Mouse (Mus musculus): Measurements from ENCODE around the gene Paf1.

Paf1 gene

GRCm38 (mm10) chr7:28370977-28371513, 21.7 kb upstream of the Paf1 start:
- DNase-seq (ENCODE audit: low read depth, low spot score): no peak

- no peak for DNase-seq (ENCODE audit: low read depth, low spot score)
Observed at GRCm38 (mm10) chr7:28371514-28371989, 21.2 kb upstream of the Paf1 start.

GRCm38 (mm10) chr7:28372251-28373108, 20.3 kb upstream of the Paf1 start, which contains the start of gene Plekhg2:
Gene Plekhg2 (minus strand): TSS chr7:28372599.
- DNase-seq (ENCODE audit: low read depth, low spot score): peak; percentile 100

DNA sequence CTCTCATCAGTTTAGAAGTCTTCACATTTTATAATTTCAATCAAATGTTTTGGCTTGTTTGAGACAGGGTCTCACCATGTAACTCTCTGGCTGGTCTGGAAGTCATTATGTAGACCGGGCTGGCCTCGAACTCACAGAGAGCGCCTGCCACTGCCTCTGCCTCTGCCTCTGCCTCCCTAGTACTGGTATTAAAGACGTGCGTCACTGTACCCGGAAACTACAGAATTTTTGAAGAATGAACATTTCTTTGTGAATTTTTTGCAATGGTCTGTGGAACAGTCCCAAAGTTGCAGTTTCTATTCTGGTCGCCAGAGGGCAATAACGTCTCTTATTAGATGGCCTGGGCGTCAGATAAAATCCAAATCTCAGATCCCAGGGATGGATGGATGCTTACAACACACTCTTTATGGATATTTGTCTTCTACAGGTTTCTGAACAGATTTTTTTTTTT, 19.6 kb upstream of the Paf1 start:
- DNase-seq (ENCODE audit: low read depth, low spot score): peak; percentile 91

- DNase-seq (ENCODE audit: low read depth, low spot score): no peak
Observed at GRCm38 (mm10) chr7:28373891-28374495, 18.8 kb upstream of the Paf1 start.

GRCm38 (mm10) chr7:28374647-28375046, 18.1 kb upstream of the Paf1 start:
- DNase-seq (ENCODE audit: low read depth, low spot score): no peak

DNA sequence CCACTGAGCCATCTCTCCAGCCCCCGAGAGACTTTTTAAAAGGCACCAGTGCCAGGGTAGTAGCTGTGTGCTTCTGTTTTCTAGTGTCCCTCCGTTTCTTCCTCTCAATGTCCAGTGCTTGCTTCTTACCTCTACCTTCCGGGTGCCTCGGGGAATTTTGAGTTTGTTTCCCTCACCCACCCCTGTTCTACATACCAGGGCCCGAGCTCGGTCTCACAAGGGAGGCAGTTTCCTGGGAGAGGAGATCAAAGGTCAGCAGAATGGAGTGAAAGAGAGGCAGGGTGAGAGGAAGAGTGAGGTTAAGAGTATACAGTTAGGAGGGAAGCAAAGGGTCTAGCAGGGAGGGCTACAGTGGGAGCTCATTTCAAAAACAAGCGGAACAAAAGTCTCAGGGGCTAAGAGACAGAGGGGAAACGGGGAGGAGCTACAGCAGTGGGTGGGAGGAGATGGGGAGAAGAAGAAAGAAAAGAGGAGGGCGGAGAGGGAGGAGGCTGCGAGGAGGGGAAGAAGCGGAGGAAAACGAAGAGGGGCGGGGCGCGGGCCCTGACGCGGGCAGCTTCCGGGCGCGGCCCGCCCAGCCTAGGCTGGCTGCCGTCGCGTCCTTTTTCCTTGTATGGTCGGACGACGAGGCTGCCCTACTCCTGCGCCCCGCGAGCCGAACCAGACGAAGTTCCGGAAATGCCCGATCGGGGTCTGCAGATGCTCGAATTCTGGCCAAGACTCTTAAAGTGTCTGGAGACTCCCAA, 17.4 kb upstream of the Paf1 start:
- DNase-seq (ENCODE audit: low read depth, low spot score): peak; percentile 96

GRCm38 (mm10) chr7:28376011-28376771, 16.6 kb upstream of the Paf1 start:
- peak; percentile 86 for DNase-seq (ENCODE audit: low read depth, low spot score)

GRCm38 (mm10) chr7:28377190-28378065, 15.3 kb upstream of the Paf1 start:
- DNase-seq (ENCODE audit: low read depth, low spot score): no peak

- DNase-seq (ENCODE audit: low read depth, low spot score): no peak
Observed at GRCm38 (mm10) chr7:28378066-28378690, 14.6 kb upstream of the Paf1 start.

GRCm38 (mm10) chr7:28378769-28379651, 13.7 kb upstream of the Paf1 start:
- peak; percentile 97 for DNase-seq (ENCODE audit: low read depth, low spot score)

DNA sequence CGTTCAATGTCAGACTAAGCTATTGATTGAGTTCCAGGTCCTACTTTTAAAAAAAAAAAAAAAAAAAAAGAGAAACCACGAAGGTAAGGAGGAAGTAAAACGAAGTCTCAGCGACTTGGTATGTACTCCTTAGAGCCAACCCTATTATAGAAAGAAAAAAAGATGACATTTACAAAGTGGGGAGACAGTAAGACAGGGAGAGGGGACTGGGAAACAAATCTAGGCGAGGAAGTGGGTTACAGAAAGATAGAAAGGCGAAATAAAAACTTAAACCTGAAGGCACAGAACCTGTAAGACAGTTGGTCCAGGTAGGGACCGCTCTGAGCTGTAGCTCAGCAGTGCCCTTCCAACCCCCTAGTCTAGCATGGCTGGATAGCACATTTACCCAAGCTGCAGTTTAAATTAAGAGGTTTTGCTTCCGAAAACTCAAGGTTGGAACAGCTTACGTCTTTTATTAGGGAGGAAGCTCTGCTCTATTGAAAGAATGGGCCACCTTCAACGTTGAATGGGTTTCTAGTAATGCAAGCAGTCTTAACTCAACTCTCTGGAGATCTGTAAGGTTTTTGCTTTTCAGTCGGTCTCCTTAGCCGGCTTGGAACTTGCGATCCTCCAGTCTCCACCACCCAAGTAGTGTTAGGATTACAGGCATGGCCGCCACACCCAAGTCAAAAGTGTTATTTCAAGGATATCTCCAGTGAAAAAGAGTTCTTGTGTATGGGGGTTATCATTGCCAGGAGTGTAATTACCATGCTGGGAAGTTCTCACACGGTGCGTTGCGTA, 12.3 kb upstream of the Paf1 start, which contains the start of gene Zfp36:
Zfp36 (minus strand) TSS at position 17 of the 780 bp plus-strand sequence.
- no peak for DNase-seq (ENCODE audit: low read depth, low spot score)

DNA sequence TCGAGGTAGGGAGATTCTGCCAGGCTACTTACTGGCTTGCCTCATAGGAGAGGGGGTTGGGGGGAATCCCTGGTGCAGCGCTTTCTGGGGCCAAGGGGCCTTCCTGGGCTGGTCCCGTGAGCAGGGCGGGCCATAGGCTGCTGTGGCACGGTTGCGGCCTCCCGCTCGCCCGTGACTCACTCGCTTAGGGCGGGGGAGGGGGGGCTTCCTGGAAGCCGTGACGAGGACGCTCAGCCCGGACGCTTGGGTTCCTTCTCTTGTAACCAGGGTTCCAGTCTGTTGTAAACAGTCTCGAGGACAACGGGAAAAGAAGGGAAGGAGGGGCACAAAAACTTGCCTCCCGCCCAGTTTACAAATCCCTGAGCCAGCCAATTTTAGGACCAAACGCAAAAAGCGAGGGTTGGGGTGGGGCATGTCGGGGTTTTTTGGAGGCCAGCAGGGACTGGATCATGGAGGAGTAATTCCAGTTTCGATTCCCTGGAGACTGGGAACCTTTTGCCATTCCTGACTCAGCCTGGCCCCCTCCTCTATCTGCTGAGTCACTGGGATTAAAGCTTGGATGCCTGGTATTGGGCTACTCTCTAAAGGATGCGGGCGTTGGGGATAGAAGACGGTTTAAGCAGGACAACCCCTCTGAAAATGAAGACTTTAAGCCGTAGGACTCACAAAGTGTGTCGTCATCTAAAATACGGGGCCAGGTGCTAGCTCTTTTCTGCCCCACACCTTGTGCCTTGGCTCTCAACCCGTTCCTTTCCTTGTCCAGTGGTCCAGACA, 11.5 kb upstream of the Paf1 start:
- peak; percentile 84 for DNase-seq (ENCODE audit: low read depth, low spot score)

- DNase-seq (ENCODE audit: low read depth, low spot score): peak; percentile 92
Observed at GRCm38 (mm10) chr7:28381938-28382337, 10.8 kb upstream of the Paf1 start.

DNA sequence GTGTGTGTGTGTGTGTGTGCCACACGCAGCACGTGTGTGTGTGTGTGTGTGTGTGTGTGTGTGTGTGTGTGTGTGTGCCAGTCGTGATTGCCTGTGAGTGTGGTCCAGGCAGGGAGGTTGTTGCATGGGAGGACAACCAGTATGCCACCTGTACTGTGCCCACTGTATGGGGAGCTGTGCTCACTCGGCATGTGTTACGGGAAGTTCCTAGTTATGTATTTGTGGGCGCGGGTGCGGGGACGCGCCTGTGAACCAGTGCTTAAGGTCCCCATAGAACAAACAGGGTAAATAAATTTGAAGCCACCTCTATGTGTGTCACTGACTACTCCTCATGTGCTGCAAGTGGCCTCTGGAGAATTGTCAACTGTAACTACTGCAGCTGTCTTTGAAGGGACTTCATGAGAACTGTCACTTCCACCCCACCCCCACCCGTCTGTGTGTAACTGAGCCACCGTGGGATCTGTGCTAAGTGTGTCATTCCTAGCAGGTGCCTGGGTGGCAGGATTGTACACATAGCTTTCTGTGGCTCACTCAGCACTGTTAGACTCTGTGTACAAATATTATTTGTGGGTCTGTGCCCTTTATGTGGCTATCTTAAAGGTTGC, 10.3 kb upstream of the Paf1 start:
- no peak for DNase-seq (ENCODE audit: low read depth, low spot score)

GRCm38 (mm10) chr7:28382981-28383396, 9.8 kb upstream of the Paf1 start:
- DNase-seq (ENCODE audit: low read depth, low spot score): no peak

Data from R1 (cell line).